Mouse (Mus musculus) gastrocnemius, postnatal 10 days (tissue): ENCODE results near the gene Cldn16. TPM values are rescaled to one million over a fixed set of nuclear protein-coding genes. Genes with fewer than 3 reads are reported as not detected.
"Not testable (repeated sequence)": the region's sequence is repeated elsewhere in the genome, so short reads cannot be mapped to it uniquely, and the experiment has no call there.

ENCODE experiments used
- DNase-seq: peaks from one replicate; pipeline ENCODE4 v3.0.0; 2021; ENCODE audit warnings: mixed read lengths
- long read RNA-seq, 2 experiments: library from polyadenylated mRNA; stranded (forward); transcript quantifications; one replicate each; pipeline ENCODE4 v2.0.0; 2021
- total RNA-seq, 2 experiments: library from RNA; stranded (reverse); gene quantifications; 2 replicates each; pipeline ENCODE4 v1.2.3; 2021

Gene Cldn16
- total RNA-seq, result not detected
- long read RNA-seq, experiment 1, result 0 reads
- long read RNA-seq, experiment 2, result 0 reads

DNA sequence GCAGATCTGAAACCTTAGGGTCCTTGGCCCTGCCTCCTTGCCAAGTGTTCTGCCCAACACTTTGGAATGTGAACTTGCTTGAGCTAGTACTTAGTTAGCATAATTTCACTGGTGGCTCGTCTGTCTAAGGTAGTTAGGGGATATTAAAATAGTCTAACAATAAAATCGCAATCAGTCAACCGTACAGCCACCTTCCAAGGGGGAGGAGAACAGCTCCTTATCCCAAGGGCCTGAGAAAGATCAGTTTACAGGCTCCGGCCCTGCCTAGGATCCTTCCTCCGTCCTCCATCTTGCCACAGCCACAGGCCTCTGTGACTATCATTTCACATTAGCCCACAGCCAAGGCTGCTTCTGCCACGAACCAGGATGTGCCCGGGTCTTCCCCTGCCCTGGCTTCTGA lies at the start of gene Cldn16:
Gene Cldn16, plus strand, starts transcription at position 301 of the 400 bp plus-strand sequence.
- no peak for DNase-seq

DNA sequence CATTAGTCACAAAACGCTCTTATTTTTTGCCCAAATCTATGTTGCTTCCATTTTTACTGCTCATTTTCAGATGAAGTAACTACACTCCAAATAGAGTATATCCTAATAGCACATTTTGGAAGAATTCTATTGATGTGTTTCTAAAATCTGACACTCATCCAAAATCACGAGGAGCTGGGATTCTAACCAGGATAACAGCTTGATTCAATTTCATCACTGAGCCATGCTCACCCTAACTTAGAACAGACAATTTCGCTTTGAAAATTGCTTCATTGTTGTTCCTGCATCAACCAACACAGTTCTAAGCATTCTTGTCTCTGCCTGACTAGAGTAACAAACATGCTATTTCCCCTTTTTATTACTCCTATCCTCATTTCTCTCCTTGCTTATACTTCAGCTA lies 44.3 kb upstream of the Cldn16 start:
- DNase-seq, result no peak

DNA sequence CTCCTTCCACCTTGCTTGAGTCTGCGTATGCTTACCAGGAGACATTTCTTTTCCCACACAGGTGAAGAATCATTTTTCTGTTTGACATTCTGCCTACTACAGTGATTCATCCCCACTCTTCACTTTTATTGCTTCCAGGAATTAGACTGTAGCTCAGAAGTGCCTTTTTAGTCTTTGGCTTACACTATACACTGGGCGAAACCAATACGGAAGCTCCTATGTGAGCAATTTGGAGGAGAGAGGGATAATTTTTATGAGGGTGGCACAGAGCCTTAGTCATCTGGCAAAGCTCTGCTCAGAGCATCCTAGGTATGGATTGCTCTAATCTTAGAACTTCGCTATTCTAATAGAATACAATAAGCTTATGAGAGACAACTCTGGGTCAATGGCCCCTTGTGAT lies 40.9 kb upstream of the Cldn16 start:
- no peak for DNase-seq

DNA sequence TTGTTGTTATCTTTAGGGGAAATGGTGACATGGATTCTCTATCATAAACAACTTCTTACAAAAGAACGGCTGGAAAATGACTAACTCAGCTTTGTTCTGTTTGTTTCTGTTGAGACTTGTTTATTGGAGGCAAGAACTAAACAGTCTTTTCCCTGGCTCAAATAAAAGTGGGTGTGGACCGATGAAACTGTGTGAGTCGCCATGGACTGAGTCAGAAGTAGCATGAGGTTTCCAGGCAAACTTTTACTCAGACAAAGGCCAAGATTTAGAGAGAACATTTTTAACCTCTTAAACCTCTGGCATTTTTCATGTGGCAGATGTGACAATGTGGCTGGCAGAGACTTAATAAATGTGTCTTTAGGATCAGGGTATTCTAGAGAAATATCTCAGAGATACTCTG lies 32.7 kb upstream of the Cldn16 start:
- DNase-seq, result no peak

DNA sequence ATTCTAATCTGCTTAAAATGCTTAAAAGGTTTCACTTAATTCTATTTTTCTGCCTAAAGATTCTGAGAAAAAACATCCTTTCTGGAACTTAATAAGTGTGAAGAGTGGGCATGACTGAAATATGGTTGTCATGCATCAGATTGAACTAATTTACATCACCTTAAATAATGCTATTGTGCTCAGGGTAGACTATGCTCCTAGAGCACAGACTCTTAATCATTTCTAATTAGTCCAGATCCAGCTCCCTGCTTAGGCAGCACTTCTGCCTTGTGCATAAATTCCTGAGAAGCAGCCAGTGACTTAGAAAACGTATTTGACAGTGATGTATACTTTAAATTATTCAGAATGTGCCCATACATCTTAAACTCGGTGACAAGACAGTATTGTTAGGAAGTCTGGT lies 29.4 kb upstream of the Cldn16 start:
- no peak for DNase-seq

DNA sequence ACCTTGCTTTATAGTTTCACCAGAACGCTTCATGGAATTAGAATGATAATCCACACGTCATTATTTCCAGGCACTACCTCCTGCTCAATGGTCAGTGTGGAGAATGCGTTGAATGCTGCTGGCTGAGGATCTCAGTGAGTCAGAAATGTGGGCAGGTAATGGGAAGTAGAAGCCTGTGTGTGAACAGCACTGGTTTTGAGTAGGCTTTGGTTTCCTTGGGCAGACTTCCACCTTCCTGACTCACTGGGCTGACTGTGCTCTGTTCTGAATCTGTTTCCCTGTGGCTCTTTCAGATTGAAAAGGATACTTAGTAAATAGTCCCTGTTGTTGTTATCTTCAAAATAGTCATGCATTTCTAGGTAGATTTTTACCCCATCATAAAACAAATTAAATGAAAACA lies 22.9 kb upstream of the Cldn16 start:
- no peak for DNase-seq

DNA sequence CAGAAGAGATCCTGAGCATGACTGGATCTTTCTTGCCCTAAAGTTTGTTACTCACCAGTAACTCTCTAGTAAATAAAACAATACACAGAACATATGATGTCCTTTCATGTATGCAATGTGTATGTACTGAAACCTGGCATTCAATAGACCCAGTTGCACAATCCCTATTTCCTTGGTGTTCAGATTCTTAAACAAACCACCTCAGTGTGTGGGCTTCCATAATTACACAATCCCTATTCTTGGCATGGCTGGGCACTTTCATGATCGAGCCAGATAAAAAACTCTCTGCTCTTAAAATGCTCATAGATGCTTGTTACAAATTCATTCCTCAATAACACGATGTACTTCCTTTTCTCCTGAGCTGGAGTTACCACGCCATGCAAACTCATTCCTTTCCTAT lies 21.8 kb upstream of the Cldn16 start:
- no peak for DNase-seq

DNA sequence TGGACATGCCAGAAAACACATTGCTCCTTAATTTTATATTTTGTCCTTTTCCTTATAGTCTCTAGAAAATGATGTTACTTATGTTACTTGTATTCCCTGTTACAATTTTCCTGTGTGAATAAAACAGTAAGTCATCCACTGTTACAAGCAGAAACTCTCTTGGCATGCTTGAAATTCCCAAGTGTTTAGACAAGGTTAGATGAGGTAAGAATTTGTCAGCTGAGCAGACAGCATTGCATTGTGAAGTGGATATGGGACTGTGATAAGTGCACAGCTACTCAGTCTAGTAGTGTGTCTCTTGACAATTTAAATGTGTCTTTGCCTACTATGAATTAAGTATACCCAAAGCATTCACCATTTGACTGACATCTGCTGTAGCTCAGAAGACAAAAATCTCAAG lies 18.1 kb upstream of the Cldn16 start:
- no peak for DNase-seq

DNA sequence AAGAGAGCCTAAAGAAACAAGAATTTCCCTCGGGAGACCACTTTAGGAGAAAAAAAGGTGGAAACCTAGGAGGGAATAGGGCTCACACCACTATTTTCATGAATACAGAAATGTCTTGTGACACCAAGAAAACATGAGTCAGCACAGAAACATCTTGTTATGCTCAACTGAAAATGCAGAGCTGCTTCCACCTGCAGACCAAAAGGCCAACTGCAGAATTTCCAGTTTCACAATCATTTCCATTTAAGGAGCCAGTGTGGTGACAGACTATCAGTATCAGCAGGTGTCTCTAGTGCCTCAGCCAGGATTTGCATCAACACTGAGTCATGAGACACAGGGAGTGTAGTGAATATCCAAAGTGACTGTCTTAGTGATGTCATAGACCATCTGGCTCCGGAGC lies 15.3 kb upstream of the Cldn16 start:
- DNase-seq, result no peak

DNA sequence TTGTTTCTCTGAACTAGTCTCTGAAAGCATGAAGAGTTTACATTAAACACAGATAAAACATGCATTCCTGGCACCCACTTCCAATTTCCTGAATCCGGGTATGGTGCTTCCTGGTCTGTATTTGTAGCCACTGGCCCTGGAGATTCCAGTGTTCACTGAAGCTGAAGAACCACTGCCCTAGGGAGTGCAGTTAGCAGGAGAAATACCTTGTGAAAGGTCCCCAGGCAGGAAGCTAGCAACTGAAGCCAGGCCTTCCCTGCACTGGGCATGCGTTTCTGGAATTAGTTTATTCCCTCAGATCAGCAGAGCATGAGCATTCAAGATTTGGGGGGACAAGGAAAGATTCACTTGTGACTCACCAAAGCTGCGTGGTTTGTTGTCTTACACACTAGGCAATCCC lies 8.8 kb upstream of the Cldn16 start:
- no peak for DNase-seq

DNA sequence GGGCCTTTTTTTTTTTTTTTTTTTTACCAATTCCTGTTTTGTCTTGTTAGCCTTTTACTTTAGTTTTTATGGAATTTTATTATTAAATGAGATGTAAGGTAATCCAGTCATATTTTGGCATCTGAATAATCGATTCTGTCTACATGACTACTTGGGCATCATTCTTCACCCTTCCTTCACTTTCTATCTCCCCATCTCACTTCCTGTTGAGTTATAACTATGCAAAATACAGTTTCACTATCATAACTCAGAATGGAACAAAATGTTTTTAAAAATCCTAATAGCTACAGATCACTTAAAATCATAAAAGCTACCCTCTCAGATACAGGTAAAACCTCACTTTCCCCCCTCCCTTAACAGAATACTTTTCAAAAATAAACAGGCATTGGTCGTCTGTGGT lies 6.8 kb upstream of the Cldn16 start:
- no peak for DNase-seq

DNA sequence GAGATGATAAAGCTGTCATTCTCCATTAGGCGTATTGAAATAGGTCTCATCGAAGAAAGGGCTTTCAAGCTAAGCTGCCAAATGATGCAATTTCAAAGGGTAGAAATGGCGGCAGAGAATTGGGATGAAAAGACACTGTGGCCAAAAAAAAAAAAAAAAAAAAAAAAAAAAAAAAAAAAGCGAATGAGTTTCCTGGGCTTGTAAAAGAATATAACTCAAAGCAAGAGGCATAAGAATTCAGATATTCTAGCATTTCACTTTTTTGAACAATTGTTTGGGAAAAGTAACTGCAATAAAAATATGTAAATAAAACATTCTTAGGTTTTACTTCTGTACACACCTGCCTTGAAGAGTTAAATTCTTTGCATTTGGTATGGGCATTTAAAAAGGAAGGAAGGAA lies 3.6 kb downstream of the Cldn16 start:
- no peak for DNase-seq

DNA sequence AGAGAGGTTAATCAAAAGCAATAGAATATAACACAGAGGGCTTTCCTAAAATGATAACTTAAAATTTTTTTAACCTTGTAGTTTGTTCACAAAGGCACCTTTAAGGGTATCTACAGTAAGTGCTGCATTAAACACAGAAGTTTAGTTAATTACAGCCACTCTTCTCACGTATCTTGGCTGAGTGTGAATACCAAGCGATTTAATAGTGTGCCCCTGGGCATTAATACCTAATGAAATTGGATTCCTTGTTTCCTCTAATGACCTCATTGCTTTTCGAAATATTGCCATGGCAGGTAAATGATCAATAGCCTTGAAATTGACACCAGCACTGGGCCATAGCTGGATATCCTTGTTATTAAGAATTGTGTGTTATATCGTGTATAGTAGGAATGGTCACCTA lies 8.3 kb downstream of the Cldn16 start:
- DNase-seq, result no peak

DNA sequence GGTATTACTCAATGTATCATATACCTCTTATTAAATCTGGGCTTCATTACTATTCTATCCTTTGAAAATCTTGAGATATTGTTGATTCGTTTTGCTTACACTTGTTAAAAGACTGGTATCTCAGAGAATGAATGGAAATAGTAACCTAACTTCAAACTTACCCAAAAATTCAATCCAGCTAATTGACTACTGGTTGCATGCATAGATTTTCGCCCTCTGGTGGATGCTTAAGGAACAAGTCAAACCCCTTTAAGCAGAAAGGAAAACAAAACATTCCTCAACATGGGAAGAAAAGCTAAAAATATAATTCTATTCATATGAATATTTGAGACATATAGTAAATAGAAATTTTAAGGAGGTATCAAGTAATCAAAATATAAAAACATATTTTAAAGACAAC lies 32.8 kb downstream of the Cldn16 start:
- DNase-seq, result peak; percentile 4

DNA sequence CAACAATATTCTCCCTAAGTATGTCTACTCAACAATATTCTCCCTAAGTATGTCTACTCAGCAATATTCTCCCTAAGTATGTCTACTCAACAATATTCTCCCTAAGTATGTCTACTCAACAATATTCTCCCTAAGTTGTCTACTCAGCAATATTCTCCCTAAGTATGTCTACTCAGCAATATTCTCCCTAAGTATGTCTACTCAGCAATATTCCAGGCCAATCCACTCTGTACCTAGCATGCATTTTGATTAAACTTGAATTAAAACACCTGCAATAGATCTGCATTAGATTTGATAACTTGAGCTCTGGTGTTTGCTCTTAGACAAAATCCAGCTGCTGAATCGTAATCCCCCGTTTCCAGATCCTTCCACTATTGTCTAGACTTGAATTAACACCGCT lies 36.8 kb downstream of the Cldn16 start:
- not testable (repeated sequence) for DNase-seq

DNA sequence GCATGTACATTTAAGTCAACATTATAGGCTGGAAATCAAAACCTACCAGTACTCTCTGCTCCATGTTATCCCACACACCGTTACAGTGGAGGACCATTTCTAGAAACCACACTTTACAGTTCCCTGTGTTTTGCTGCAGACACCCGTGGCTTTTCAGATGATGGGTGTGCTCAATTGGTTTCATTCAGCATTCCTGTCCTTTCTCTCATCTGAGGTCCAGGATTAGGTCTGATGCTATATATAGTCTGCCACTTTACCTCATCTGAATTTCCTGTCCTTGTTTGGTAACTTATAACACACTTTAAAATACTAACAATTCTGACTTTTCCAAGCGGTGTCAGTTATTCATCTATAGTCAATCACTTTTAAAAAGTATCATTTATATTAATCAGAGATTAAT lies 37.8 kb downstream of the Cldn16 start:
- DNase-seq, result no peak

DNA sequence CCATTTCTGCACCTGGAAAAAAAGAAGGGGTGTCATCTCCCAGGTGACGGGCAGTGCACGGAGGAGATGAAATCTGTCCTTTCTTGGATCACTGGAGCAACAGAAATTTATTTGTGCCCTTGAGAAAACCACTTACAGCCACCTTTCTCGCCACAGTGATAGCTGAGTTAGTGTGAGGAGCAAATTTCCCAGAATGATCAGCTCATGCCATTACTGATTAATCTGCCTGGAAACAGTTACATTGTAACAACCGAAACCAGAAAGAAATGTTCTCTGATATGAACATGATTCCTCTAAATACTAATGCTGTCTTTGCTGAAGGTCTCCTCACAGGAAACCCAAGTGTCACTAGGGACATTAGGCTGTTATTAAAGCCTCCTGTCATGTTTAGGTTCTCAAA lies 42.0 kb downstream of the Cldn16 start:
- DNase-seq, result no peak

DNA sequence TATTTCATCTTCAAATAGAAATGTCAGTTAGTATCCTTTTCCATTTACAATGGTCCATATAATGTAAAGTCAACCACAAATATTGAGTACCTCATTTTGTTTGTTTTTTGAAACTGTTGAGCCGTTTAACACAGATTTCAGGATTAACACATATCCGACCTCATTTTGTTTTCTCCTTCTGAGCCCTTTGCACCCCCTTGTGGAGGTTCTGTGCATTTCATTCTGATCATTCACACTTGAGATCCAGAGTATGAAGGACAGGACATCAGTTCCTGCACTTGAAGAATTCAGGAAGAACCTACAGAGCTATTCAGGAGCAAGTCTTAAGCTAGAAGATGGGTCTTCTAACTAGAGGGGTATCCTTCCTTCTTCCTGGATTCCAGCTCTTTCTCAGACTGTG lies 56.7 kb downstream of the Cldn16 start:
- peak; percentile 4 for DNase-seq

DNA sequence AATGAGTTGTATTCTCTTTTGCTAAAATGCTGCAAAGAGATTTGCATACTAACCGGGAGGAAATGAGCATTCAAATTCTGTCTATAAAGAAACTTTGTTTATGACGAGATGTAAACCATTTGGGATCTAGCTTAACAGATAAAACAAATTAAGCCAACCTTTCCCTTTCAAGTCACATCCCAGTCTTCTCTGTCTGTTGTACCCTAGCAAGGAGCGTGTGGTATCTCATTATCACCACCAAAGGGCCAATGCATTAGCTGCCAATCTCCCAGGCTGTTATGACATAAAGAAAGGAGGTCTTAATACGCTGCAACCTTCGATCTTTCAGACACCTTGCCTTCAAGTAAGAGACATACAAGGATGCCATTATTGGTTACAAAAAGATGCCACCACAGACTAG lies 62.9 kb downstream of the Cldn16 start:
- no peak for DNase-seq

DNA sequence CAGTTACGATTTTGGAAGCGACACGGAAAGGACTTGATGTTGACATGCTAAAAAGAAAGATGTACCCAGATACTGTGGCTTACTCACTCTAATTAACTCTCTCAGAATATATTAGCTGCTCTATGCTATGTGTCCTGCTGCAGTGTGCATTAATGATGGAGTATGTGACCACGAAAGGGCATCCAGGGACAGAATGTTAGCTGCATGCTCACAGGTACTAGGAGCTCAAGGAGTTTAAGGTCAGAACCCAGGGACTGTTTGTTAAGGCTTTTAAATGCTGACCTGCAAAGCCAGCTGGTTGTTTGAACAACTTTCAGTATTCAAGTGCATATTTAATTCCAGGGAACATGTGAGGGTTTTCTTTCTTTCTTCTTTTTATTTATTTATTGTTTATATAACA lies 63.7 kb downstream of the Cldn16 start, which contains the start of gene Tmem207:
Gene Tmem207, minus strand, starts transcription at position 101 of the 400 bp plus-strand sequence.
- no peak for DNase-seq

DNA sequence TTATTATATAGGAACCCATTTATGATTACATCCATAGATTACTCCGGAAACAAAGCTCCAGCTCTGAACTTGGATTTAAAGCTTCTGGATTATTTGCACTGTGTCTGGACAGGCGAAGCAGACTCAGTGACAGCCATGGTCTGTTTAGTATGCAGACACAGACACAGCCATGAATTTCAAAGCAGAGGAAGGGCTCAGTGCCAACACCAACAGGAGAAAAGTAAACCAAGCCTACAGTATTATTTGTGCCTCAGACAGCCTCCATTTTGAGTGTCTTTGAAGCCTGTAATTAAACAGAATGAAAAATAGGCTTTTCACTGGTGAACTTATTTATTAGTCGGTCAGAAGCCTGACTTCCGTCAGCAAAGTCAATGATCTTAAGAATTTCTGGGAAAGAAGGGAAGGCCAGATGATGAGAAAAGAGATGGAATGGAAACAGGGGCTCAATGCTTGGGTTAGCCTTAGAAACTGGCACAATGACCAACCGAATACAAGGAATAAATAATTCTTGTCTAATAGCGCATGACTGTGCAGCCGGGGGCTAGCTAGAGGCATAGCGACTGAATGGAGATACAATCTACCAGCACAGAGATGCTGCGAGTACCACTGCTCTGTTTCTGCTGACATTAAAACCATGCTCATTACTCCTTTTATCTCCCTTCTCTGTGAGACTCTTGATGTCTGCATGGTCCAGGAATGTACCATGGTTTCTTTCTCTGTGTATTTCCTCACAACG lies 65.2 kb downstream of the Cldn16 start:
- DNase-seq, result no peak

DNA sequence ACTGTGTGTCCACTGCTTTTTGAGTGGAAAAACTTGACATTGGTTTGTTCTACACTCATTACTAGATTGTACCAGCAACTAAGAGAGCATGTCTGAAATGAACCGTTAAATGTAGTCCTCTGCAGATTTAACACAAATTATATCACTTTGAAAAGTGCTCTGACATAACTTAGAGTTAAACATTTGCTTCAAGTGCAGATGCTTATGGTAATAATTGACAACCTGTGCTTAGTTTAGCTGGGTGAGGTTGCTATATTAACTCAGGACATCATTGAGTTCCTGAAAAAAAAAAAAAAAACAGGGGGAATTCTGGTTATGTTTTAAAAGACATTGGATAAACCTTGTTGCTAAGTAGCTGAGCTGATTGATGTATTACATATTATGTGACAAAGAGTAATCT lies 67.5 kb downstream of the Cldn16 start:
- no peak for DNase-seq

DNA sequence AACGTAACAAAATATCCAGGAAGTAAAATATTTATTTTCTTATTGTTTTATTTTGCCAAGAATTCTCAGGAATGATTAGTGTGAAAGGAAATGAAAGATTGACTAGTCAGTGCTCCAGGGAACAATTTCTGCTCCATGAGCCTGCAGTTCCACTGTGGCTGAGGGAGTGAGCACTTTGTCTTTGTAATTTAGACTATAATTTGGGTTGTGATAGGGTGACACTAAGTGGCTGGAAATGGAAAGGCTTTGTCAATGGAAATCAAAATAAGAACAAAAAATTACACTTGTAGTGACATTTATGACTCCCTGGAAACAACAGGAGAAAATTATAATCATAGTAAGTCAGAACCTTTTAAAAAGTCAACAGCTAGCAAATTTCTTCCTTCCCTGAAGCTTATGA lies 69.4 kb downstream of the Cldn16 start:
- no peak for DNase-seq
